Mouse (Mus musculus) liver, embryonic 14.5 days (tissue): ENCODE measurements around the gene Tspan2. TPM values are rescaled to one million over a fixed set of nuclear protein-coding genes. Genes with fewer than 3 reads are reported as not detected.

Experiments used
- ATAC-seq: fragments of 200-750 bp; cut with Nextera tagmentation; 2 replicates; pipeline ENCODE4 v1.8.0; 2017; ENCODE audit warnings: moderate number of reproducible peaks, mild to moderate bottlenecking, moderate library complexity; ENCODE audit not compliant: insufficient read depth
- DNase-seq, 3 experiments: peaks; one replicate each; pipeline ENCODE4 v3.0.0-alpha.2; 2012 to 2013; ENCODE audit warnings: low read depth in 3 of 3, low spot score in 3 of 3
- H3K27ac ChIP-seq: fragments of 300-500 bp; sonication (generic); 2 replicates; pipeline ENCODE4 v1.5.1; 2014; ENCODE audit warnings: moderate library complexity, mild to moderate bottlenecking, control low read depth, inconsistent platforms
- H3K27me3 ChIP-seq: fragments of 300-500 bp; sonication (generic); 2 replicates; pipeline ENCODE4 v1.6.1; 2014; ENCODE audit warnings: mild to moderate bottlenecking, low read length, moderate library complexity; ENCODE audit not compliant: control insufficient read depth, insufficient read depth
- H3K36me3 ChIP-seq: fragments of 300-500 bp; sonication (generic); replicated peaks from 2 replicates; pipeline ENCODE4 v1.6.1; 2014; ENCODE audit warnings: low read depth; ENCODE audit not compliant: control insufficient read depth, insufficient read depth
- H3K4me1 ChIP-seq, 2 experiments: fragments of 200-500 bp in 1 of 2; fragments of 300-500 bp in 1 of 2; sonication (generic) in 1 of 2; replicated peaks; 2 replicates each; pipeline ENCODE4 v1.6.1; 2012 to 2014; ENCODE audit warnings: antibody characterized with exemption in 1 of 2, inconsistent platforms in 1 of 2, low read length in 1 of 2; ENCODE audit not compliant: control insufficient read depth in 2 of 2, insufficient read depth in 2 of 2
- H3K4me2 ChIP-seq: fragments of 300-500 bp; sonication (generic); 2 replicates; pipeline ENCODE4 v1.6.1; 2014; ENCODE audit warnings: low read depth, mild to moderate bottlenecking, control low read depth, moderate library complexity
- H3K4me3 ChIP-seq, 2 experiments: fragments of 200-500 bp in 1 of 2; fragments of 300-500 bp in 1 of 2; sonication (generic) in 1 of 2; 2 replicates each; pipeline ENCODE4 v1.5.1; 2012 to 2014; ENCODE audit warnings: low read depth in 2 of 2, low read length in 2 of 2, mild to moderate bottlenecking in 2 of 2, control low read depth in 1 of 2, inconsistent platforms in 1 of 2, moderate library complexity in 1 of 2; ENCODE audit not compliant: insufficient read depth in 1 of 2
- H3K9ac ChIP-seq: fragments of 300-500 bp; sonication (generic); replicated peaks from 2 replicates; pipeline ENCODE4 v1.6.1; 2014; ENCODE audit warnings: mild to moderate bottlenecking, control low read depth, moderate library complexity
- H3K9me3 ChIP-seq: fragments of 300-500 bp; sonication (generic); 2 replicates; pipeline ENCODE4 v1.6.1; 2016; ENCODE audit warnings: low read length, mixed read lengths; ENCODE audit not compliant: control insufficient read depth
- CTCF ChIP-seq: IDR thresholded peaks from 2 replicates; pipeline ENCODE4 v1.5.1; 2016; ENCODE audit warnings: antibody characterized with exemption, low read depth, control low read depth
- EP300 ChIP-seq: IDR thresholded peaks from 2 replicates; pipeline ENCODE4 v1.6.1; 2016; ENCODE audit warnings: antibody characterized with exemption, low read depth
- WGBS: fragments of 180-500 bp; shearing (Covaris S2); extraction: QIAGEN DNeasy Blood & Tissue Kit; methylation state at CpG from one replicate; pipeline ENCODE4 v1.1.7; 2014; ENCODE audit not compliant: insufficient replicate concordance; 5-methylcytosine and 5-hydroxymethylcytosine counted together
- polyA plus RNA-seq, 2 experiments: library from polyadenylated mRNA; depleted of rRNA in 1 of 2; stranded (reverse) in 1 of 2; unstranded in 1 of 2; fragments of >200 nt; fragmentation: Nextera tagmentation in 1 of 2; extraction: Ambion mirVana in 1 of 2; gene quantifications; 2 replicates each; pipeline versions ENCODE4 v1.2.1 to v1.2.3; 2012 to 2014

Gene Tspan2
- polyA plus RNA-seq, 2 experiments, result 1.2 to 2.2 TPM

DNA sequence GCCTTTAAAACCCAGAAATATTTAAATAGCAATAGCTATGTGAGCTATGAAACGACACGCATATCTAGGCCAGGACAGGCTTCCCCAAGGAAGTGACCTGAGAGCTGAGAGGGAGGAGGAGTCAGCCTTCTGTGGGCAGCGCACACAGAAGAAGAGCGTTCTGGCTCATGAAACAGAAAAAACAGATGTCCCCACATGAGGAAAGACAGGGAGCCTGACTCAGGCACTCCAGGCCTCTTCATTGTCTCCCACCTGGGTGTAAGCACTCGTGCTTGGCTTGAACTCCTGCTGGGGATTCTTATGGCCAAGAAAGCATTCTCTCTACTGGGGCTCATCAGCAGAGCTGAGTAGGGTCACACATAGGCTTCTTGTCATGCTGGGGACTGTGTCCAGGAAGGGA lies 10.3 kb downstream of the Tspan2 start:
- Histone ChIP-seq H3K4me1 (peaks cover 0 to 7% of the 10 kb centered on the region in 2 experiments; a peak in 2 of 4 replicates), H3K27ac (no peak overlapping the region), H3K4me2 (no peak overlapping the region), H3K9me3 (no peaks in the 10 kb centered on the region), H3K4me3 (no peak overlapping the region), H3K27me3 (no peaks in the 10 kb centered on the region), H3K36me3 (no peaks in the 10 kb centered on the region), H3K9ac (no peak overlapping the region)
- WGBS, result 22% methylated on average over 5 of the region's 5 CpGs
- TF ChIP-seq EP300 (no peak), CTCF (no peak)
- DNase-seq, result no peak
- ATAC-seq, result no peak

DNA sequence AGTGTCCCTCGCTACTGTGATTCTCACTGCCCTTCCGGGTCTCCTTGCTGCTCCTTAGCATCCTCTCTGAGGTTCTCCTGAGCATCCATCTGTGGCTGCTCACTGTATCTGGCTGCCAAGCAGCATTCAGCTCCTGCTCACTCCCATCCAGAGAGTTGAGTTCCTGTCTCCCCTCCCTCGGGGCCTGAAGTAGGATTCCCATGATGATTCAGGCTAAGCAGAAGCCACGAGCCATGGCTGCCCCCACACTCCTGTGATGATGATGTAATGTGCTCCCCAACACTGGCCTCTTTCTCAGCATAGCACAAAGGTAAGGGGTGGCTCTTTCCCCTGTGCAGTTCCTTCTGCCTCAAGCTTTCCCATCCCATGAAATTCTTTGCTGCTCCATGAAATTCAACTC lies 11.8 kb downstream of the Tspan2 start:
- peaks cover 0 to 7% of the 10 kb centered on the region in 2 experiments; a peak in 2 of 4 replicates for H3K4me1 ChIP-seq
- H3K27ac ChIP-seq, result no peak overlapping the region
- TF ChIP-seq EP300, result no peak
- TF ChIP-seq CTCF, result no peak
- no peak overlapping the region for H3K9ac ChIP-seq
- no peaks in the 10 kb centered on the region for H3K9me3 ChIP-seq
- no peak overlapping the region for H3K4me3 ChIP-seq
- H3K27me3 ChIP-seq, result no peaks in the 10 kb centered on the region
- DNase-seq (no peak), ATAC-seq (no peak)
- 61% methylated on average over 4 of the region's 4 CpGs for WGBS
- no peak overlapping the region for H3K4me2 ChIP-seq
- H3K36me3 ChIP-seq, result no peaks in the 10 kb centered on the region

DNA sequence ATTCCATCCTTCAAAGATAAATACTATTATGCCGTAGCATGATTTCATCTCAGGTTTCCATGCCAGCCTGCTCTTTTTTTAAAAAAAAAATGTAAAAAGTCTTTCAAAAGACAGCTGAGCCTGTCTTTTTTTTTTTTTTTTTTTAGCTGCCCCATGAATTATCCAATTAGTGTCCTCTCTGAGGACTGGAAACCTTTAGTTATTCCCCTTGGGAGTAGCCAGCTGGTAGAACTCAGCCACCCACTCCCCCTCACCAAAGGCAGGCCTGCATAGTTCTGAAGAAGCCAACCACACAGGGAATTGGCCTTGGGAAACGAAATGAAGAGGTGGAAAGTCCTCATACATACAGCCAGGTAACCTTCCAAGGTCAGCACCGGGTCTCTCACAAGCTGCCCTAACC lies 13.7 kb downstream of the Tspan2 start:
- Histone ChIP-seq H3K36me3 (no peaks in the 10 kb centered on the region), H3K27me3 (no peaks in the 10 kb centered on the region), H3K9me3 (no peaks in the 10 kb centered on the region), H3K4me3 (no peak overlapping the region), H3K4me1 (peaks cover 0 to 7% of the 10 kb centered on the region in 2 experiments; a peak in 2 of 4 replicates), H3K9ac (no peak overlapping the region), H3K27ac (no peak overlapping the region), H3K4me2 (no peak overlapping the region)
- ATAC-seq (no peak), DNase-seq (no peak)
- TF ChIP-seq EP300 (no peak), CTCF (no peak)
- WGBS, result 52% methylated on average over 3 of the region's 3 CpGs

DNA sequence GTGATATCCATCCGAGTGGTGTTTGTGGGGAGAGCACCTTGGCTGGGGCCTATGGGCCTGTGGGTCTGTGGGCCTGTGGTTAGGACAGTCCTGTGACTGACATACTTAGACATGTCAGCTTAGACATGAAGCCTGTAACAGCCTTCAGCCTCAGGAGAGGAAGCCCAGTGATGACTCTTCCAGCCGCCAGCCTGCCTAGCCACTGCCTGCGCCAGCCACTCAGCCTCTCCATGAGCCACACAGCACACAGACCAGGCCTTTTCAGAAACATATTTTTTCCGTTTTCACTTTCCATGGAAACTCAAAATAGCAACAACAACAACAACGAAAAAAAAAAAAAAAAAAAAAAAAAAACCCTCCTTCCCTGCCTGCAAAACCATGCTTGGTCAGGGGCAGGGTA lies 14.4 kb downstream of the Tspan2 start:
- no peak for DNase-seq
- Histone ChIP-seq H3K9ac (no peak overlapping the region), H3K4me3 (no peak overlapping the region), H3K4me2 (no peak overlapping the region), H3K36me3 (no peaks in the 10 kb centered on the region), H3K27ac (no peak overlapping the region), H3K27me3 (no peaks in the 10 kb centered on the region), H3K4me1 (0 out of 4 replicates have a peak, but pooled peaks cover 0 to 4% of the 10 kb centered on the region in 2 experiments), H3K9me3 (no peaks in the 10 kb centered on the region)
- TF ChIP-seq CTCF (no peak), EP300 (no peak)
- ATAC-seq, result no peak
- 54% methylated on average over 5 of the region's 5 CpGs for WGBS

DNA sequence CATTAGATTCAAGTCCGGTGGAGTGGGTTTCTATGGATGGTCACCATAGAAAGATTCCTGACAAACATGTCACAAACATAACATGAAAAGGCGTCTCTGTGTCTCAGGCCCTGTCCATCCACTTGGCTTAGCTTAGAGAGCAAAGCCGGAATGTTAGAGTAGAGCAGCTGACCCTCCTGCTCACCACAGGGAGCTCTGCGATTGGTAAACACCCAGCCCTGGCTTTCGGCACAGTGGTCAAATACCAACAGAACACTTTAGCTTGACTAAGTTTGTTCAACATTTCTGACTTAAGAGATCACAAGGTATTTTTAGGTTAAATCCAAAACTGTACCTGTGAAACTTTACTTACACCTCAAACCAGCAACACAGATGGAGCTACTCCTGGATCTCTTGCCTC lies 16.8 kb downstream of the Tspan2 start:
- H3K9ac ChIP-seq, result no peak overlapping the region
- no peak overlapping the region for H3K27ac ChIP-seq
- no peak for ATAC-seq
- H3K36me3 ChIP-seq, result no peaks in the 10 kb centered on the region
- no peak for DNase-seq
- TF ChIP-seq EP300 (no peak), CTCF (no peak)
- H3K4me3 ChIP-seq, result no peak overlapping the region
- peaks cover 0 to 1% of the 10 kb centered on the region in 2 experiments; a peak in 1 of 4 replicates for H3K4me1 ChIP-seq
- no peaks in the 10 kb centered on the region for H3K9me3 ChIP-seq
- 67% methylated on average over 5 of the region's 5 CpGs for WGBS
- no peak overlapping the region for H3K4me2 ChIP-seq
- H3K27me3 ChIP-seq, result no peaks in the 10 kb centered on the region
